Mouse (Mus musculus) CD8-positive naive resting alpha-beta T cell, adult 2 months (primary cell): ENCODE data around the gene Diaph3.
"Not testable (repeated sequence)": the region's sequence is repeated elsewhere in the genome, so short reads cannot be mapped to it uniquely, and the experiment has no call there.

Experiments used
- DNase-seq, 2 experiments: peaks; one replicate each; pipeline ENCODE4 v3.0.0; 2022; ENCODE audit warnings: low read depth in 2 of 2, low spot score in 2 of 2

Gene Diaph3

GRCm38 (mm10) chr14:87084906-87085305, 56.1 kb downstream of the Diaph3 start:
- not testable (repeated sequence) for DNase-seq

GRCm38 (mm10) chr14:87083911-87084310, 57.1 kb downstream of the Diaph3 start:
- DNase-seq: no peak

GRCm38 (mm10) chr14:87079725-87080124, 61.3 kb downstream of the Diaph3 start:
- DNase-seq: no peak

- DNase-seq: no peak
Observed at GRCm38 (mm10) chr14:87075021-87075531, 66.0 kb downstream of the Diaph3 start.

GRCm38 (mm10) chr14:87064281-87064680, 76.8 kb downstream of the Diaph3 start:
- DNase-seq: no peak

- DNase-seq: no peak
Observed at GRCm38 (mm10) chr14:87056169-87056568, 84.9 kb downstream of the Diaph3 start.

- no peak for DNase-seq
Observed at GRCm38 (mm10) chr14:87051187-87051586, 89.8 kb downstream of the Diaph3 start.

GRCm38 (mm10) chr14:87044401-87044806, 96.6 kb downstream of the Diaph3 start:
- DNase-seq: no peak

GRCm38 (mm10) chr14:87020240-87020639, 120.8 kb downstream of the Diaph3 start:
- DNase-seq: no peak

- no peak for DNase-seq
Observed at GRCm38 (mm10) chr14:87019687-87020086, 121.3 kb downstream of the Diaph3 start.

GRCm38 (mm10) chr14:86997318-86997717, 143.7 kb downstream of the Diaph3 start:
- no peak for DNase-seq

- DNase-seq: no peak
Observed at GRCm38 (mm10) chr14:86951169-86951568, 189.9 kb downstream of the Diaph3 start.

- no peak for DNase-seq
Observed at GRCm38 (mm10) chr14:86937953-86938352, 203.1 kb downstream of the Diaph3 start.

GRCm38 (mm10) chr14:86936424-86936823, 204.6 kb downstream of the Diaph3 start:
- DNase-seq: no peak

GRCm38 (mm10) chr14:86930763-86931162, 210.3 kb downstream of the Diaph3 start:
- no peak for DNase-seq

GRCm38 (mm10) chr14:86926827-86927226, 214.2 kb downstream of the Diaph3 start:
- no peak for DNase-seq

- no peak for DNase-seq
Observed at GRCm38 (mm10) chr14:86898898-86899297, 242.1 kb downstream of the Diaph3 start.

GRCm38 (mm10) chr14:86889070-86889804, 251.8 kb downstream of the Diaph3 start:
- DNase-seq: no peak

GRCm38 (mm10) chr14:86885417-86886098, 255.5 kb downstream of the Diaph3 start:
- DNase-seq: no peak

- no peak for DNase-seq
Observed at GRCm38 (mm10) chr14:86869536-86869935, 271.5 kb downstream of the Diaph3 start.

- DNase-seq: no peak
Observed at GRCm38 (mm10) chr14:86867143-86867542, 273.9 kb downstream of the Diaph3 start.

GRCm38 (mm10) chr14:86864053-86864452, 277.0 kb downstream of the Diaph3 start:
- no peak for DNase-seq
